Comparison of ENCODE assay signal across 22 mouse cellular contexts in the genomic region with DNA sequence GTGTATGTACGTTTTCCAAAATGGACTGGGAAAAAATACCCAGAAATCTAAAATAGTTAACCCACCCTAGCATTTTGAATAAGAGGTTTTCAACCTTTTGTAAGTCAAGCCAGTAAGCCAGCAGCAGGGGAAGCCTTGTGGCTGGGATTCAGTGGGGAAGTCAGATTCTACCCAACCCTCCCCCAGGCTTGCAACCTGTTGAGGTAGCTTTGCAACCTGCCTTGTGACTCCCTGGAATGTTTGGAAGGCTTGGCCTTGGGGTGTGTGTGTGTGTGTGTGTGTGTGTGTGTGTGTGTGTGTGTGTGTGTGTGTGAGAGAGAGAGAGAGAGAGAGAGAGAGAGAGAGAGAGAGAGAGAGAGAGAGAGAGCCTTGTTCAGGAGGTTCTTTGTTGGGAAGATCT.
"Had no signal": no experiment of that assay in that cellular context is flagged by ENCODE, and none has a peak within 500 bp of the region (broad histone marks: within the 10 kb centered on the region; RNA-seq: fewer than 3 reads in every experiment).

No protein-coding gene starts in this region.

- H3K36me3 ChIP-seq: heart, embryonic 13.5 days; heart, embryonic 15.5 days; hindbrain, embryonic 13.5 days; hindbrain, embryonic 15.5 days; limb, embryonic 13.5 days; limb, embryonic 15.5 days; liver, embryonic 12.5 days had no signal

- DNase-seq: forebrain, postnatal 0 days; gastrocnemius, postnatal 14 days; gastrocnemius, postnatal 36 days; heart, adult 11 months; heart, adult 2 months; heart, postnatal 14 days; heart, postnatal 36 days; kidney, adult 11 months; layer of hippocampus, adult 9-11 months; layer of hippocampus, postnatal 36 days; left cerebral cortex, postnatal 4 days had no signal

- H3K9ac ChIP-seq: forebrain, postnatal 0 days; heart, embryonic 13.5 days; heart, embryonic 15.5 days; hindbrain, embryonic 13.5 days; hindbrain, embryonic 15.5 days; limb, embryonic 13.5 days; limb, embryonic 15.5 days; liver, embryonic 12.5 days; liver, embryonic 14.5 days had no signal

- H3K4me2 ChIP-seq: heart, embryonic 11.5 days; heart, embryonic 13.5 days; heart, embryonic 15.5 days; hindbrain, embryonic 13.5 days; hindbrain, embryonic 15.5 days; limb, embryonic 13.5 days; limb, embryonic 15.5 days; liver, embryonic 12.5 days had no signal

- ATAC-seq: forebrain, postnatal 0 days; hindbrain, postnatal 0 days; intestine, embryonic 16.5 days; liver, embryonic 12.5 days had no signal

- H3K27me3 ChIP-seq: heart, embryonic 15.5 days; hindbrain, embryonic 13.5 days; hindbrain, embryonic 15.5 days; liver, embryonic 12.5 days had no signal

- H3K27ac ChIP-seq: heart, adult 2 months; heart, embryonic 13.5 days; heart, embryonic 15.5 days; hindbrain, embryonic 13.5 days; hindbrain, embryonic 15.5 days; hindbrain, postnatal 0 days; limb, embryonic 13.5 days; limb, embryonic 15.5 days; liver, embryonic 12.5 days; liver, embryonic 14.5 days had no signal

- H3K4me3 ChIP-seq: heart, adult 2 months; heart, embryonic 13.5 days; heart, embryonic 15.5 days; hindbrain, embryonic 13.5 days; hindbrain, embryonic 15.5 days; limb, embryonic 13.5 days; limb, embryonic 15.5 days; liver, embryonic 12.5 days had no signal

- H3K9me3 ChIP-seq: heart, embryonic 13.5 days; heart, embryonic 15.5 days; hindbrain, embryonic 13.5 days; hindbrain, embryonic 15.5 days; limb, embryonic 13.5 days; limb, embryonic 15.5 days; liver, embryonic 12.5 days had no signal
